ENCODE assay signal across 8 mouse cellular contexts in the genomic region with DNA sequence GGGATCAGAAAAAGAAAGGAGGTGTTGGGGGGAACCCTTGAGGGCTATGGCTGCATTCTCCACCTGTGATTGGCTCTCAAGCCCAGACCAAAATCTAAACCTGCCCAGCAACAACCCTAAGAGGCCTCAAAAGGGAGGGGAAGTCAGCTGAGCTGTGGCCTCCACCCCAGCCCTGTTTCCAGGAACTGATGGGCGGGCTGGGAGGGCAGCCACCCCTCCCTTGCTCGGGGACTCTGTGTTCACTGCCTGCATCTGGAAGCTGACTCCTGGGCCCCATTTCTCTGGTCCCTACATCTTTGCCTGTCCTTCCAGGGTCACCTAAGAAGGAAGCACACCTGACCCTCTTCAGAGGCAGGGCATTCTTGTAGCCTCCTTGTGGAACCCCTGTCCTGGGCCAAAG. TPM values are rescaled to one million over a fixed set of nuclear protein-coding genes. Genes with fewer than 3 reads are reported as not detected.
DNase-seq lines count a peak whose midpoint lies in the region; ATAC-seq and TF ChIP-seq lines count a peak whose summit lies in the region.

No protein-coding gene starts in this region.

- H3K27me3 ChIP-seq in limb, embryonic 14.5 days (ENCODE audit: control insufficient read depth, insufficient read depth, low read length): no peaks in the 10 kb centered on the region
- H3K27me3 ChIP-seq in neural tube, embryonic 12.5 days (replicated peaks): no peaks in the 10 kb centered on the region

- H3K9me3 ChIP-seq in limb, embryonic 14.5 days (ENCODE audit: control insufficient read depth, low read length): no peaks in the 10 kb centered on the region
- no peaks in the 10 kb centered on the region for H3K9me3 ChIP-seq in neural tube, embryonic 12.5 days

- H3K9ac ChIP-seq in limb, embryonic 14.5 days (ENCODE audit: low read depth, low read length, severe bottlenecking): no peak overlapping the region; the same call in 1 of the 2 replicates
- no peak overlapping the region for H3K9ac ChIP-seq in neural tube, embryonic 12.5 days

- peaks cover 45% of the 10 kb centered on the region for H3K4me1 ChIP-seq in limb, embryonic 14.5 days (ENCODE audit: control insufficient read depth, insufficient read depth, low read length)
- peaks cover 41% of the 10 kb centered on the region for H3K4me1 ChIP-seq in neural tube, embryonic 12.5 days

- 6% methylated on average over 2 of the region's 2 CpGs for WGBS in limb, embryonic 14.5 days
- 44% methylated on average over 2 of the region's 2 CpGs for WGBS in neural tube, embryonic 12.5 days

- peaks cover 4% of the 10 kb centered on the region for H3K36me3 ChIP-seq in limb, embryonic 14.5 days (ENCODE audit: control insufficient read depth, insufficient read depth, low read length)
- peaks cover 14% of the 10 kb centered on the region for H3K36me3 ChIP-seq in neural tube, embryonic 12.5 days

- peak; percentile 72 for ATAC-seq in erythroblast, adult 5-6 weeks (replicated peaks; ENCODE audit: low FRiP score, poor library complexity, severe bottlenecking)
- peak; percentile 66 to 79 for ATAC-seq in hematopoietic stem cell, adult 5-6 weeks (replicated peaks in 1 of 2; ENCODE audit: insufficient read depth in 1 of 2, low FRiP score in 2 of 2, low TSS enrichment in 1 of 2, low read depth in 1 of 2, poor library complexity in 2 of 2, severe bottlenecking in 2 of 2)
- ATAC-seq in limb, embryonic 14.5 days (ENCODE audit: low FRiP score, low read depth): peak; percentile 70
- no peak for ATAC-seq in neural tube, embryonic 12.5 days (ENCODE audit: low FRiP score, low read depth)

- H3K4me3 ChIP-seq in limb, embryonic 14.5 days (replicated peaks; ENCODE audit: low read length): no peak overlapping the region; the same call in 1 of the 2 replicates
- no peak overlapping the region for H3K4me3 ChIP-seq in neural tube, embryonic 12.5 days

- peak; percentile 96 for DNase-seq in CD4-positive helper T cell, adult 2 months (ENCODE audit: low read depth, low spot score)
- DNase-seq in T-cell, adult 2 months (ENCODE audit: low spot score): peak; percentile 90
- peak; percentile 78 for DNase-seq in limb, embryonic 14.5 days (ENCODE audit: low spot score)
- DNase-seq in layer of hippocampus, adult 8-10 months (ENCODE audit: low spot score in 2 of 2): no peak
- DNase-seq in frontal cortex, postnatal 25 days (ENCODE audit: low spot score in 2 of 2): no peak

- peak overlapping the region; percentile 90 for H3K27ac ChIP-seq in limb, embryonic 14.5 days (replicated peaks; ENCODE audit: low read depth, low read length)
- H3K27ac ChIP-seq in neural tube, embryonic 12.5 days: no peak overlapping the region; the same call in 1 of the 2 replicates

- TF ChIP-seq POLR2A in limb, embryonic 14.5 days (IDR thresholded peaks at IDR 0.05; ENCODE audit: borderline replicate concordance, extremely low read depth, insufficient read depth, insufficient read length): no peak

- H3K4me2 ChIP-seq in limb, embryonic 14.5 days (replicated peaks; ENCODE audit: low read depth, low read length, severe bottlenecking): peak overlapping the region; percentile 42
- H3K4me2 ChIP-seq in neural tube, embryonic 12.5 days (replicated peaks): peak overlapping the region; percentile 31; the same call in 1 of the 2 replicates

RNA-seq across cellular contexts. Expression of gene Adamtsl4, which starts 13.5 kb away (rescaled TPM):
- total RNA-seq in erythroblast, adult 5-6 weeks (2015; ENCODE audit: low replicate concordance): not detected in 2 replicates
- total RNA-seq in erythroblast, adult 5-6 weeks (2017; ENCODE audit: low replicate concordance): not detected in 2 replicates
- 0.13 TPM in 1 of 2 replicates, not detected in the other for total RNA-seq in hematopoietic stem cell, adult 5-6 weeks (2017)
- polyA plus RNA-seq in limb, embryonic 14.5 days (2012; rRNA removed): 3.3 and 3.6 TPM in 2 replicates
- polyA plus RNA-seq in limb, embryonic 14.5 days (2014; fragmentation: Nextera tagmentation; extraction: Ambion mirVana): 2.8 and 3.4 TPM in 2 replicates
- 0.96 and 1.3 TPM in 2 replicates for polyA plus RNA-seq in neural tube, embryonic 12.5 days (2016; fragmentation: Nextera tagmentation; extraction: Ambion mirVana)
- total RNA-seq in layer of hippocampus, adult 8-10 months (2022): 10 to 100 TPM in 2 of 4 experiments, 1 to 10 TPM in 2; 5.2 to 17.9 (median 10.4) TPM

RNA-seq across cellular contexts. Expression of gene Mcl1, which starts 15.6 kb away (rescaled TPM):
- total RNA-seq in erythroblast, adult 5-6 weeks (2015; ENCODE audit: low replicate concordance): 83.2 and 113 TPM in 2 replicates
- 70.6 and 76.3 TPM in 2 replicates for total RNA-seq in erythroblast, adult 5-6 weeks (2017; ENCODE audit: low replicate concordance)
- total RNA-seq in hematopoietic stem cell, adult 5-6 weeks (2017): 285 and 320 TPM in 2 replicates
- 64.5 and 72.1 TPM in 2 replicates for polyA plus RNA-seq in limb, embryonic 14.5 days (2012; rRNA removed)
- 67.8 and 73.5 TPM in 2 replicates for polyA plus RNA-seq in limb, embryonic 14.5 days (2014; fragmentation: Nextera tagmentation; extraction: Ambion mirVana)
- polyA plus RNA-seq in neural tube, embryonic 12.5 days (2016; fragmentation: Nextera tagmentation; extraction: Ambion mirVana): 87.0 and 91.1 TPM in 2 replicates
- total RNA-seq in layer of hippocampus, adult 8-10 months (2022): 10 to 100 TPM; 55.1 to 73.6 (median 61.1) TPM

RNA-seq across cellular contexts. Expression of gene Ensa, which starts 49.4 kb away (rescaled TPM):
- 30.9 and 34.1 TPM in 2 replicates for total RNA-seq in erythroblast, adult 5-6 weeks (2015; ENCODE audit: low replicate concordance)
- 52.8 and 58.1 TPM in 2 replicates for total RNA-seq in erythroblast, adult 5-6 weeks (2017; ENCODE audit: low replicate concordance)
- 106 and 109 TPM in 2 replicates for total RNA-seq in hematopoietic stem cell, adult 5-6 weeks (2017)
- 32.6 and 43.4 TPM in 2 replicates for polyA plus RNA-seq in limb, embryonic 14.5 days (2012; rRNA removed)
- 67.8 and 74.7 TPM in 2 replicates for polyA plus RNA-seq in limb, embryonic 14.5 days (2014; fragmentation: Nextera tagmentation; extraction: Ambion mirVana)
- polyA plus RNA-seq in neural tube, embryonic 12.5 days (2016; fragmentation: Nextera tagmentation; extraction: Ambion mirVana): 95.0 and 95.8 TPM in 2 replicates
- total RNA-seq in layer of hippocampus, adult 8-10 months (2022): 100 to 1,000 TPM; 286 to 320 (median 297) TPM

Comparison
In these comparisons a context has a peak if more than half of its experiments do, and no peak if none do; other contexts are left out.
1. DNase-seq: peak in CD4-positive helper T cell, adult 2 months (single experiment), T-cell, adult 2 months (single experiment) and limb, embryonic 14.5 days (single experiment); none in layer of hippocampus, adult 8-10 months (0 of 2) and frontal cortex, postnatal 25 days (0 of 2).